Mouse (Mus musculus) cerebellum, adult 2 months (tissue): ENCODE data around the gene Kctd2.

ENCODE experiments used
- CTCF ChIP-seq: fragments of 200-500 bp; IDR thresholded peaks from 2 replicates; pipeline ENCODE4 v1.5.1; 2011; ENCODE audit warnings: low read depth, mild to moderate bottlenecking, control low read depth, low read length, moderate library complexity, borderline replicate concordance; ENCODE audit not compliant: insufficient read depth
- POLR2A ChIP-seq: fragments of 200-500 bp; IDR thresholded peaks from 2 replicates; pipeline ENCODE4 v1.6.1; 2011; ENCODE audit warnings: low read length, control low read depth, borderline replicate concordance; ENCODE audit not compliant: insufficient read depth

GRCm38 (mm10) chr11:115473626-115474275 lies 53.8 kb downstream of the Kctd2 start:
- peak; percentile 98 for TF ChIP-seq CTCF
- TF ChIP-seq POLR2A = peak; percentile 39; the same call in 1 of the 2 replicates
